Mouse (Mus musculus) midbrain, embryonic 10.5 days (tissue): ENCODE results near the gene Fbxo45. TPM values are rescaled to one million over a fixed set of nuclear protein-coding genes. Genes with fewer than 3 reads are reported as not detected.
"Not testable (repeated sequence)": the region's sequence is repeated elsewhere in the genome, so short reads cannot be mapped to it uniquely, and the experiment has no call there.

Source experiments
- DNase-seq: peaks from one replicate; pipeline ENCODE4 v3.0.0-alpha.2; 2017; ENCODE audit warnings: low spot score
- H3K27ac ChIP-seq: fragments of 300-500 bp; sonication (generic); replicated peaks from 2 replicates; pipeline ENCODE4 v1.5.1; 2016; ENCODE audit warnings: mild to moderate bottlenecking
- H3K27me3 ChIP-seq: fragments of 300-500 bp; sonication (generic); 2 replicates; pipeline ENCODE4 v1.6.1; 2016; ENCODE audit warnings: low read depth, mild to moderate bottlenecking; ENCODE audit not compliant: poor library complexity, severe bottlenecking
- H3K36me3 ChIP-seq: fragments of 300-500 bp; sonication (generic); 2 replicates; pipeline ENCODE4 v1.6.1; 2016; ENCODE audit warnings: mild to moderate bottlenecking, moderate library complexity
- H3K4me1 ChIP-seq: fragments of 300-500 bp; sonication (generic); 2 replicates; pipeline ENCODE4 v1.6.1; 2016
- H3K4me3 ChIP-seq: fragments of 300-500 bp; sonication (generic); 2 replicates; pipeline ENCODE4 v1.5.1; 2016; ENCODE audit warnings: mild to moderate bottlenecking, moderate library complexity
- H3K9me3 ChIP-seq: fragments of 300-500 bp; sonication (generic); replicated peaks from 2 replicates; pipeline ENCODE4 v1.6.1; 2016; ENCODE audit warnings: mild to moderate bottlenecking
- WGBS: fragments of 180-500 bp; shearing (Covaris S2); methylation state at CpG from one replicate; pipeline ENCODE4 v1.1.7; 2016; 5-methylcytosine and 5-hydroxymethylcytosine counted together
- polyA plus RNA-seq: library from polyadenylated mRNA; unstranded; fragments of >200 nt; fragmentation: Nextera tagmentation; extraction: Ambion mirVana; gene quantifications from 2 replicates; pipeline ENCODE4 v1.2.1, GENCODE M21; 2016

Gene Fbxo45
- polyA plus RNA-seq, 1 experiment from 2014 or later = 7.0 TPM

GRCm38 (mm10) chr16:32239428-32240312 is 7.3 kb downstream of the Fbxo45 start:
- WGBS = 86% methylated on average over 2 of the region's 2 CpGs
- no peak for DNase-seq
- no peaks in the 10 kb centered on the region for H3K9me3 ChIP-seq
- H3K27ac ChIP-seq = no peak overlapping the region
- H3K4me1 ChIP-seq = peaks cover 7% of the 10 kb centered on the region
- no peaks in the 10 kb centered on the region for H3K27me3 ChIP-seq
- peaks cover 64% of the 10 kb centered on the region for H3K36me3 ChIP-seq
- H3K4me3 ChIP-seq = no peak overlapping the region

DNA sequence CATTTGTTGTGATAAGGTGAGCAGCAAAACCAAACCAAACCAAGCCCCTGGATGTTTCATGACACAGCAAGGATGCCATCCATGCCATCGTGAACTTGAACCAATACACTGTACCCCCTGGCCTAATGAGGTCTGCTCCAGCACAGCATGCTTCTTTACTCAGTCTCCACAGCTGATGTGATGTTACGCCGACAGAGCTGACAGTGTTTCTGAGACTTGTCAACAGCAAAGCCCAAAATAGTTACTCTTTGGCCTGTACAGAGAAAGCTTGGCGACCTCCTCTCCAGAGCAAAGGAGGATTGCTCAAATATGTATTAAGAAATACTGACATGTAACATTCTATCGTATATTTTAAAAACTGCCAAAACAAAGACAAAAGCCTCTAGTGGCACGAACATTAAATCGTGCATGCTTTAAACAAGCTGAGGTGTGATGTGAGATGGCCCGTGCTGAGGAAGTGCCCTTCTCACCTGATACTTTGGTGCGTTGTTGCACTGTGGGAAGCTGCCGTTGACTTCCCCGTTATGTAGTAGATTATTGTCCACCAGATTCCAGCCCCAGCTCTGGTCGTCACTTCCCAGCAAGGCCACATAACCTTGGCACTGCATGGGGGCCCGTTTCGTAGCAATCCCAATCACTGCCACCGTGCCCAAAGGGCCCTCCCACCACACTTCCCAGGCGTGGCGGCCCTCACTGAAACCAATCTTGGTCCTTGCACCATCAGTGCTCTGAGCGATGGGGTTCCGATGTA is 8.9 kb downstream of the Fbxo45 start:
- Histone ChIP-seq H3K9me3 (no peaks in the 10 kb centered on the region), H3K27me3 (no peaks in the 10 kb centered on the region), H3K4me1 (no peaks in the 10 kb centered on the region), H3K36me3 (peaks cover 75% of the 10 kb centered on the region), H3K4me3 (no peak overlapping the region), H3K27ac (no peak overlapping the region)
- DNase-seq = no peak
- 93% methylated on average over 19 of the region's 19 CpGs for WGBS

DNA sequence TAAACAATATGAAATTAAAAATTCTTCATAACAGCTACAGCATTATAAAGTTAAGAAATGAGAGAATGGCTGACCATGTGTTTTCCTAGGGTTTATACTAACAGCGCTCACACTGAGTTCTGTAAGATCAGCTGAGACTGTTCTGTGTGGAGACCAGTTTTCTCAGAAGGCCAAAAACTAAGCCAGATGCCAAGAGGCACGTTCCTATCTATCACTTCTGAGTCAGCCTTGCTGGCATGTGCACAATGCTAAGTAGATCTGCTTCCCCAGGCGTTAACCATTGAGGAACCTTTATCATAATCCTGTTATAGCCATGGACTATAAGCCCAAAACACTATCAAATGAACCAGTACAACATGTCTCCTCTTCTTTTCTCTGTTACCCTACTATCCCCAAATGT is 14.9 kb downstream of the Fbxo45 start:
- WGBS = 92% methylated on average over 3 of the region's 3 CpGs

DNA sequence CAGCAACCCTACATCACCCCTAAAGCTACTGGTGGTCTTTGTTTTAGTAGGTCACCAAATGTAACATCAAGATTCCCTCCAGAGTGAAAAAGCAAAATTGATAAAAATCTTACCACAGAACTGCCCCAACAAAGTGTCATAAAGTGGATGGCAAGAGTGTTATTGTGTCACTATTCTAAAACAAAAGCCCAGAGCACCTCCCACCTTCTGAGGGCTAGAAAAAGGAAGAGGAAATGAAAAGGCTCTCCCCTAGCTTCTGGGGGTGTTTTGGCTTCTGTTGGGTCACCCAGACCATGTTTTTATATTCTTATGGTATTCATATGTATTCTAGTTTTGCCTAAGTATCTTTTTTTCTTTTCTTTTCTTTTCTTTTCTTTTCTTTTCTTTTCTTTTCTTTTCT is 24.6 kb downstream of the Fbxo45 start:
- Histone ChIP-seq H3K27ac (no peak overlapping the region), H3K27me3 (no peaks in the 10 kb centered on the region), H3K36me3 (no peaks in the 10 kb centered on the region), H3K9me3 (no peaks in the 10 kb centered on the region), H3K4me1 (no peaks in the 10 kb centered on the region), H3K4me3 (no peak overlapping the region)
- DNase-seq = no peak

More for the DNA sequence above, 14.9 kb downstream of the Fbxo45 start:
- H3K27ac ChIP-seq, H3K9me3 ChIP-seq, H3K4me1 ChIP-seq, H3K4me3 ChIP-seq, DNase-seq, H3K27me3 ChIP-seq: not testable (repeated sequence)
- H3K36me3 ChIP-seq = peaks cover 64% of the 10 kb centered on the region

DNA sequence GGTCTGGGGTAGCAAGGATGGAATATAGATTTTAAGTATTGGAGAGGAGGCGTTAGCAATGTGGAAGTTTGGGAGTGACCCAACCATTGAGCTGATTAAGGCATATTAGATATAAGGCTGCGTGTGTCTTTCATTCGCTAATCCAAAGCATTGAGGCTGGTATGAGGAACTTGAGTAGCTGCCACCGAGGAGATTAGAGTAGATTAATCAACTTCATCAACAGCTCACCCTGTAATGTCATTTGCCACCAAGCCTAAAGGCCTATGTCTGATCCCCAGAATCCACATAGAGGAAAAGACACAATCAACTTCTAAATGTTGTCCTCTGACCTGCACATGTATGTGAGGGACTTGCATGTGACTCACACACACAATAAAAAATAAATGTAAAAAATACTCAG is 25.2 kb downstream of the Fbxo45 start:
- DNase-seq = no peak

GRCm38 (mm10) chr16:32214804-32215576 is 32.0 kb downstream of the Fbxo45 start:
- Histone ChIP-seq H3K27me3 (no peaks in the 10 kb centered on the region), H3K4me1 (no peaks in the 10 kb centered on the region), H3K27ac (no peak overlapping the region), H3K4me3 (no peak overlapping the region), H3K36me3 (no peaks in the 10 kb centered on the region), H3K9me3 (peaks cover 7% of the 10 kb centered on the region)
- DNase-seq = no peak
- 82% methylated on average over 17 of the region's 17 CpGs for WGBS

More for the DNA sequence above, 25.2 kb downstream of the Fbxo45 start:
- Histone ChIP-seq H3K9me3 (no peaks in the 10 kb centered on the region), H3K36me3 (no peaks in the 10 kb centered on the region), H3K4me3 (no peak overlapping the region), H3K4me1 (no peaks in the 10 kb centered on the region), H3K27me3 (no peaks in the 10 kb centered on the region), H3K27ac (no peak overlapping the region)
- WGBS = 79% methylated on average over 4 of the region's 4 CpGs

DNA sequence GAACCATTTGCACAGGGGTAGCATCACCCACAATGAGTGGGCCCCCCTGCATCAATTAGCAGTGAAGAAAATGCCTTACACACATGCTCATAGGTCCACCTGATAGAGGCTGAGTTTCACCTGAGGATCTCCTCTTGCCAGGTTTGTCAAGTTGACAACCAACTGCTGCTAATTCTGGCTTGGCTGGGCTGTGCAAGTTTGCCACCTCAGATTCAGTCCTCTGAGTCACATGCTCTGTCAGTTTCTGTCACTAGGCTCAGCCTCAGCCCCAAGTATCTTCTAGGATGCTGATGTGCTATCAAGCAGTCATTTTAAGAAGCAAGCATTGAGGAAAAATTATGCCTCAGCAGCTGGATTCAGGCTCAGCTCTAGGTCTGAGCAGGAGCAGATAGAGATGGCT is 32.8 kb downstream of the Fbxo45 start:
- DNase-seq = no peak
- no peaks in the 10 kb centered on the region for H3K27me3 ChIP-seq
- H3K27ac ChIP-seq = no peak overlapping the region
- H3K4me1 ChIP-seq = no peaks in the 10 kb centered on the region
- no peaks in the 10 kb centered on the region for H3K36me3 ChIP-seq
- H3K4me3 ChIP-seq = no peak overlapping the region
- H3K9me3 ChIP-seq = peaks cover 15% of the 10 kb centered on the region

GRCm38 (mm10) chr16:32204902-32205301 is 42.1 kb downstream of the Fbxo45 start:
- 65% methylated on average over 3 of the region's 3 CpGs for WGBS
- Histone ChIP-seq H3K36me3 (no peaks in the 10 kb centered on the region), H3K4me3 (no peak overlapping the region), H3K4me1 (peaks cover 7% of the 10 kb centered on the region), H3K27ac (no peak overlapping the region), H3K27me3 (no peaks in the 10 kb centered on the region), H3K9me3 (peaks cover 19% of the 10 kb centered on the region)
- no peak for DNase-seq

DNA sequence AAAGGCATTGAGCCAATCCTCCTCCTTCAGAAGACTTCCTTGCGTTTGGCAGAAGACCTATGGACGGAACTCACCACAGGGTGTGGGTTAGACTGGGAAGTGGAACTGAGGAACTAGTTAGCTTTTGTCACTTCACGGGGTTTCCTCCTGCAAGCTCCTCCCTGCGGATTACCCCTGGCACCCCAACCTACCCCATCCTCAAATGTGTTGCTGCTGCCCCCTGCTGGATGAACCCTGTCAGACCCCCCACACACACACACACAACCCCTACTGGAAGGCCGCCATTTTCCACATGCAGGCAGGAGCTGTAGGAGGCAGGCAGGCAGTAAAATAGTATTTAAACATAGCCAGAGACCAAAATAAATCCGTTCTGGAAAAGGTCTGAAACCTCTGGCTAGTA is 44.3 kb downstream of the Fbxo45 start:
- DNase-seq = no peak
- Histone ChIP-seq H3K36me3 (no peaks in the 10 kb centered on the region), H3K9me3 (peaks cover 4% of the 10 kb centered on the region; the same call in 1 of the 2 replicates), H3K4me3 (no peak overlapping the region), H3K27ac (no peak overlapping the region), H3K27me3 (no peaks in the 10 kb centered on the region), H3K4me1 (peaks cover 7% of the 10 kb centered on the region)
- WGBS = 77% methylated on average over 6 of the region's 6 CpGs

GRCm38 (mm10) chr16:32201004-32201325 is 46.0 kb downstream of the Fbxo45 start:
- H3K9me3 ChIP-seq = peaks cover 4% of the 10 kb centered on the region; the same call in 1 of the 2 replicates
- H3K36me3 ChIP-seq = no peaks in the 10 kb centered on the region
- H3K4me3 ChIP-seq = no peak overlapping the region
- H3K27ac ChIP-seq = peak overlapping the region; percentile 55; the same call in 1 of the 2 replicates
- peaks cover 7% of the 10 kb centered on the region for H3K4me1 ChIP-seq
- WGBS = 74% methylated on average over 9 of the region's 9 CpGs
- H3K27me3 ChIP-seq = no peaks in the 10 kb centered on the region
- DNase-seq = no peak

DNA sequence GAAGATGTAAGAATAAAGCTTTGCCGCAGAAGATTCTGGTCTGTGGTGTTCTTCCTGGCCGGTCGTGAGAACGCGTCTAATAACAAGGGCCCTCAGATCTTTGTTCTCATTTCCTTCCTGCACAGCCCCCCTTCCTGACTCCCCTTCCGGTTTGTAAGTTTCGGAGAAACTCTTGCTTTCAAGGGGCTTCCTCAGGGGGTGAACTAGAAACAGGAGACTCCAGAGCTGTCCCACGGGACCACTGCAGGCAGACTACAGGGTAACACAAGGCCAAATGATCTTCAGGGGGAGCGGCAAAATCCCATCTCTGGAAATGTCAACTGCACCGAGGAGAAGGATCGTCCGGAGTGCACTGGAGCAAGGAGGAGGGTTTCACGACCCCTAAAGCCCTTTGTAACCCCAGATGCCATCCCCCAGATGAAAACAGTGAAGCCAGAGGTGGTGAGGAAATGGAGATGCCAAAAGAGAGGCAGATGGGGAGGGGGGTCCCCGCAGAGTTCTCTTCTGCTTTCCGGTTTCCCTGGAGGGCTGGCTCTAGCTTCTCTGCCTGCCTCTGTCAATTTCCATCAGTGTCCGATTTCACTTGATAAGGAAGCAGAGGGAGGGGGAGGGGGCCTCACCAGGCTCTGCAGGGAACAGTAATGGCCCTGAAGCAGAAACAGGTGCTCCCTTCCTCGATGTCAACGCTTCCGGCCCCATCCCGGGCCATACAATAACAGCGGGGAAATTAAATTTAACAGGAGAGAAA is 46.5 kb downstream of the Fbxo45 start:
- H3K4me1 ChIP-seq = peaks cover 7% of the 10 kb centered on the region
- DNase-seq = no peak
- H3K36me3 ChIP-seq = no peaks in the 10 kb centered on the region
- peaks cover 4% of the 10 kb centered on the region; the same call in 1 of the 2 replicates for H3K9me3 ChIP-seq
- 0 out of 2 replicates have a peak overlapping the region, but pooled peaks have one; percentile 2 for H3K4me3 ChIP-seq
- H3K27ac ChIP-seq = peak overlapping the region; percentile 55; the same call in 1 of the 2 replicates
- WGBS = 73% methylated on average over 21 of the region's 21 CpGs
- no peaks in the 10 kb centered on the region for H3K27me3 ChIP-seq

DNA sequence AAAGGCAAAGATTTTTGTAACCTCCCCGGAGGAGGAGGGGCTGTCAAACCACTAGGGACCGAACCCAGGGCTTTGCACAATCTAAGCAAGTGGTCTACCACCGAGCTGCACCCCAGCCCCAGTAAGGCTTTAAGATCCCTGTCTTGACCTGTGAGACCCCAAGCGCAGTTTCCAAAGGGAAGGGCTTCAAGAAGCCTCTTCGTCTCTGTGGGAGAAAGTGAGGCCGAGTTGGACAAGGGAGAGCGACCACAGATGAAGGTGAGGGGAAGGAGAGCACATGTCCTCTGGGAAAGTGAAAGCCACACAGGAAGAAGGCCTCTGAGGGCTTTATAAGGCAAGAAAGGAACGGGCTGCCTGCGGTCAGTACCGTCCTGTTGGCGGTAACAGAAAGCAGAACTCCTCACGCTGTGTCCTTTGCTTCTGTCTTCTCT is 56.9 kb downstream of the Fbxo45 start:
- Histone ChIP-seq H3K36me3 (no peaks in the 10 kb centered on the region), H3K27ac (0 out of 2 replicates have a peak overlapping the region, but pooled peaks have one; percentile 6), H3K4me1 (no peaks in the 10 kb centered on the region), H3K27me3 (no peaks in the 10 kb centered on the region), H3K4me3 (no peak overlapping the region), H3K9me3 (no peaks in the 10 kb centered on the region)
- DNase-seq = no peak
- 58% methylated on average over 12 of the region's 12 CpGs for WGBS
